Mouse (Mus musculus) small intestine, adult 2 months (tissue): ENCODE data around the gene Mrps31.

Source experiments
- CTCF ChIP-seq: fragments of 200-500 bp; IDR thresholded peaks from 2 replicates; pipeline ENCODE4 v1.5.1; 2012; ENCODE audit warnings: low read depth, mild to moderate bottlenecking, control low read depth, inconsistent platforms, low read length, moderate library complexity, mixed read lengths; ENCODE audit not compliant: insufficient replicate concordance, insufficient read length; ENCODE audit errors: extremely low read depth
- POLR2A ChIP-seq: fragments of 200-500 bp; IDR thresholded peaks from 2 replicates; pipeline ENCODE4 v1.6.1; 2012; ENCODE audit warnings: low read depth, mild to moderate bottlenecking, control low read depth, inconsistent platforms, low read length, moderate library complexity

DNA sequence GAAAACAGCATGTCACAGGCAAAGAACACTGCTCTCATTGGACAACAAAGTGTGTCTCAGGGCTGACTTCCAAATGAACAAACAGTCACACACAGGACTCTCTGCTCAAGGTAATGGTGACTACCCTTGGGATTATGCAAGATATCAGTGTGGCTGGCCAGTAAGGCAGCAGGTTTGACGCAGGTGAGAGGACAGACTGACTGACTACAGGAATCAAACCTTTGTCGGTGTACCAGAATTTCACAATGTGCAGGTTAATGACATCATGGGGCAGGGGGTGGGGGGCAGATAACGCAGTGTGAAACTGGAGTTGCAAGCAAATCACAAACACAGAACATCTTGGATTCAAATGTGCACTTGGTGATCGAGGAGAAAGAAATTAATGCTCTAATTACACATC, 10.6 kb upstream of the Mrps31 start:
- TF ChIP-seq CTCF (no peak), POLR2A (no peak)
